Mouse (Mus musculus): ENCODE data around the gene 9130409I23Rik.

DNA sequence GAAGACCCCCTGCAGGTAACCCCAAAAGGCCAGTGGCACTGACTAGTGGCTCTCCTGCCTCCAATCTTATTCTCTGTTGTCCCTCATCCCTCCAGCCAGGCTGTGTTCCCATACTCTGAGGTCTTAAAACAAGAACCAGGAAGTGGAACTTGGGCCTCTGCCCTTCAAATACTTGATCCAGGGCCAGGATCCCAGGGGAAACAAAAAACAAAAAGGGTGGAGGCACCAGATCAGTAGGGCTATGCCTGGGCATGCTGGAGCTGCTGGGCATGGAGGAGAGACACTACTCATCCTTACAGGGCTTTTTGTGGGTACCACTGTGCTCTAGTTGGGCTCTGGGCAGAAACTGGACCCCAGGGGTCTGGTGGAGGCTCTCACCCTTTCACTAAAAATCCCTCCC, 35.5 kb upstream of the 9130409I23Rik start:
- TF ChIP-seq CTCF (conservative IDR thresholded peaks at IDR 0.05; ENCODE audit: low read length) = no peak
- no peak for TF ChIP-seq POU5F1 (IDR thresholded peaks at IDR 0.05; ENCODE audit: borderline replicate concordance, low read length)
